Mouse (Mus musculus): Measurements from ENCODE around the gene Defb39.

Defb39 gene

DNA sequence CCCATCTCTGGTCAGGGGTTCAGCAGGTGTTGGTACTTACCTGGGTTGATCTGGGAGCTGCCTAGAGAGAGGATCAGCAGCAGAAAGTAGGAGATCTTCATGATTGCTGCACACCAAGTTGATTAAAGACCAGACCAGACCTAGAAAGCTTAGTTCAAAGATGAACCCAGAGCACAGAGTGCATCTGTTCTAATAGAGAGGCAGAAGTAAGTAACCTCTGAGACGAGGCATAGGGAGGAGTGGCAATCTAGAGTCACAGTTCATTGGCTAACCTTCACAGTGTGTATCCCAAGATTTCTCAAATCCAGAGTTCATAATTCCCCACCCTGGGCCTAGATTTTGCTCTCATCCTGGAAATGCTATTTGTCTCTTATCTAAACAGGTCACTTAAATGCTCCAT, at the start of gene Defb39:
Gene Defb39 (minus strand): TSS at position 101 of the 400 bp plus-strand sequence.
- no peak for DNase-seq

DNA sequence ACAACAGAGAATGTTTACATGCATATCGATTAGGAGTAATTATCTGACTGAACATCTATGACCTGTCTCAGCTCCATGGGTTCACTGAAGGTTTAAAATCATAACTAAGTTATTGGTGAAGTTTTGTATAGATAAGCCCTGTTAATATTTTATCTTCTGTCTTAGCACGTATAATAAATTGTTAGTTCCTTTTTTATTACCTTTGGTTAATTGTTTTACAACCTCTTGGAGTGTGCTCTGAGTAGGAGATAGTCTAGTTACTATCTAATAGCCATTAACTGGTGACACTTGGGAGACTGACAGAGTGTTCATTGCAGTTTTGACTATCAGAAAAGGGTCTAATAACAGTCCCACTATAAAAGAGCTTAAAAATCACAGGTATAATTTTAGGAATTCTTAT, 1.4 kb upstream of the Defb39 start:
- no peak for DNase-seq

DNA sequence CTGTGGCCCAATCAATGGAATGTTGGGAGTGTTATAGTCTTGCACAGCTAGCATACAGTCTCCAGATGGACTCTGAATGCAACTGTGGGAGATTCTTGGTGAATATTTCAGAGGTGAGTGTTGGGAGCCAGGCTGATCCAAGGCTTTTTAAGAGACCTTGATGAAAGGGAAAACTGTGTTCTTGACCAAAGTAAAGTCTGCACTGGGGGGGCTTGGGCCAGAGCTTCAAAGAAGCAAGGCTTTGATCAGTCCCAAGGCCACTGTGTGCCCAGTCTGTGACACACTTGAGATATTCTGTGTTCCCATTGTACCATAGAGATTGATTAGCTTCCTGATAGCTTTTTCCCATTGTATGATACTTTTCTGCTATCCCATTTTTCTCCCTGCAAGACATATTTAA, 1.7 kb downstream of the Defb39 start:
- DNase-seq: no peak

DNA sequence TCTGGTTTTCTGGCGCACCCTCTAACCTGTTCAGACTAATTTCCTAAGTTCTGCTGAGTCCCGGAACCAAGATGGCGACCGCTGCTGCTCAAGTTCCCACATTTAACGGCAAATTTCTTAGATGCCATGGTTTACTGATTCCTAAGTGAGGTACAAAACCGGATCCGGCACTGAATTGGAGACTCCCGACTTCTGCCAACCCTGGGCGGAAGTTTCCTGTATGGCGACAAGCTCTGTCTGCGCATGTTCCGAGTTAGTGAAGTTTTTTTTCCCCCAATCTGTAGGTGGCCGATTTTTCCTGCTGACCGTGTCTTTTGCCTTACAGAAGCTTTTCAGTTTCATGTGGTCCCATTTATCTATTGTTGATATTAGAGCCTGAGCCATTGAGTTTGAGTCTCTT, 19.4 kb downstream of the Defb39 start:
- DNase-seq: no peak

DNA sequence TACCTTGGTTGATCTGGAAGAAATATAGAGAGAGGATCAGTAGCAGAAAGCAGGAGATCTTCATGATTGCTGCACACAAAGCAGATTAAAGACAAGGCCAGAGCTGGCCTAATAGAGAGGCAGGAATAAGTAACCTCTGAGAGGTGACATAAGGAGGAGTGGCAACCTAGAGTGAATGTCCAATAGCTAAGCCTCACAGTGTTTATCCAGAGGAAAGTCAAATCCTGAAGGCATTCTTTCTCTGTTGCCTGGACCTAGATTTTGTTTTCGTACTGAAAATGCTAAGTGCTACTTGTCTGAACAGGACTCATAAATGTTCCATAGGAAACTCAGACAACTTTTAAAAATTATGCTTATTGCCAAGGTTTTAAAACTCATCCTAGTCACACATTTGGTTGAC, 38.1 kb downstream of the Defb39 start, which contains the start of gene Defb38:
Gene Defb38 (minus strand): TSS at position 101 of the 400 bp plus-strand sequence.
- DNase-seq: no peak

All from B cell, adult 2 months (primary cell).